Mouse (Mus musculus): ENCODE measurements around the gene Smok3c.

DNA sequence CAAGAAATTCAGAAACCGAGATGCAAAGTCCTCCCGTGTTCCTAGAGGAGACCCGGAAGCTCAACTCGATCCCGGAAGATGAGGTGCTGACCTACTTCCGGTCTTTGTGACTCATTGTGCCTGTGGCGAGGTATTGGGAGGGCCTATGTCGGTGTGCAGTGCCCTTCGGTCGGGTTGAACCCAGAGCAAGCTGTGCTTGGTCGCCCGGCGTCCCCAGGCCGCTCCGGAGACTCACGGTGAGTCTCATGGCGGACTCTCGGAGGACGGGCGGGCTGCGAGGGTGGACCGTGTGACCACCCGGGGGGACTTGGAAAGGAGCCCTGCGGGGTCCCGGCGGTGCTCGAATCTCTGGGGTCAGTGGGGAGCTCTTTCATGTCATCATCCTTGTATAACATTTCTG, 32.0 kb downstream of the Smok3c start, which contains the start of gene Zkscan1:
- TF ChIP-seq CTCF (IDR thresholded peaks at IDR 0.05) (no peak), POLR2A (IDR thresholded peaks at IDR 0.05; ENCODE audit: insufficient read depth, low read depth, low read length) (peak; percentile 88), EP300 (IDR thresholded peaks at IDR 0.05; ENCODE audit: insufficient read depth, low read depth, low read length) (peak; percentile 67)
